Mouse (Mus musculus) olfactory bulb, adult 2 months (tissue): ENCODE measurements at regions not wholly inside any gene's neighbourhood (a gene's known extent, or its start where the extent isn't known, plus 50 kb on each side); places are given as distances from the start of the nearest gene placed in this dataset.

ENCODE experiments used
- CTCF ChIP-seq: fragments of 200-500 bp; IDR thresholded peaks from 2 replicates; pipeline ENCODE4 v1.5.1; 2012; ENCODE audit warnings: low read depth, mild to moderate bottlenecking, low read length, moderate library complexity; ENCODE audit not compliant: insufficient read depth
- POLR2A ChIP-seq: fragments of 200-500 bp; IDR thresholded peaks from 2 replicates; pipeline ENCODE4 v1.6.1; 2012; ENCODE audit warnings: mild to moderate bottlenecking, low read depth, low read length, moderate library complexity; ENCODE audit not compliant: insufficient read depth

DNA sequence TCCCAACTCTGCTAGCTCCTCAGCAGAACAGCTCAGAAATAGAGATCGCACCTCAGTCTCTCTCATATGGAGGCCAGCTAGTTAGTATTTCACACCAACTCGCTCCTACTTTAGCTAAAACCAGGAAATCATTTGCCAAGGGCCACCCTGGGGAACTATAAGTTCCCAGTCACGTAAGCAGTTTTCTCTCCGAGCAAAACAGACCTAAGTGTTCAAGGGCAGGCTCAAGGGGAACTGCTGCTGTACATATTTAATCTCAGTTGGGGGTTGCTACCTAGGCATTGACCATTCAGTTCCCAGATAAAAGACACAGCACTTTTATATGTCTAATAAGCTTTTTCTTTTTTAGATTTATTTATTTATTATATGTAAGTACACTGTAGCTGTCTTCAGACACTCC is 93.5 kb upstream of the Cpm start:
- TF ChIP-seq CTCF (no peak), POLR2A (no peak)
